Mouse (Mus musculus) left cerebral cortex, adult 2 months (tissue): ENCODE data around the gene Cdc25b. TPM values are rescaled to one million over a fixed set of nuclear protein-coding genes. Genes with fewer than 3 reads are reported as not detected.

Experiments used
- DNase-seq, 2 experiments: peaks; one replicate each; pipeline ENCODE4 v3.0.0; 2021 to 2022; ENCODE audit warnings: low spot score in 2 of 2, mixed read lengths in 1 of 2; ENCODE audit errors: extremely low spot score in 1 of 2
- H3K27ac ChIP-seq: fragments of 200-600 bp; 2 replicates; pipeline ENCODE4 v1.8.1; 2022
- H3K4me3 ChIP-seq: fragments of 200-600 bp; 2 replicates; pipeline ENCODE4 v1.8.1; 2022
- CTCF ChIP-seq: fragments of 200-600 bp; IDR thresholded peaks from 2 replicates; pipeline ENCODE4 v1.8.1; 2022; ENCODE audit warnings: antibody characterized with exemption, mild to moderate bottlenecking, moderate library complexity
- intact Hi-C: fragments of 180-260 bp; cut with DNase I; formaldehyde crosslinking; loops from one replicate; pipeline ENCODE4 v1.15.1; 2025
- total RNA-seq, 2 experiments: library from RNA; stranded (reverse); gene quantifications; 2 replicates each; pipeline ENCODE4 v1.2.3; 2021

Cdc25b gene
- total RNA-seq, 2 experiments from 2014 or later, result 19.8 to 22.2 TPM

DNA sequence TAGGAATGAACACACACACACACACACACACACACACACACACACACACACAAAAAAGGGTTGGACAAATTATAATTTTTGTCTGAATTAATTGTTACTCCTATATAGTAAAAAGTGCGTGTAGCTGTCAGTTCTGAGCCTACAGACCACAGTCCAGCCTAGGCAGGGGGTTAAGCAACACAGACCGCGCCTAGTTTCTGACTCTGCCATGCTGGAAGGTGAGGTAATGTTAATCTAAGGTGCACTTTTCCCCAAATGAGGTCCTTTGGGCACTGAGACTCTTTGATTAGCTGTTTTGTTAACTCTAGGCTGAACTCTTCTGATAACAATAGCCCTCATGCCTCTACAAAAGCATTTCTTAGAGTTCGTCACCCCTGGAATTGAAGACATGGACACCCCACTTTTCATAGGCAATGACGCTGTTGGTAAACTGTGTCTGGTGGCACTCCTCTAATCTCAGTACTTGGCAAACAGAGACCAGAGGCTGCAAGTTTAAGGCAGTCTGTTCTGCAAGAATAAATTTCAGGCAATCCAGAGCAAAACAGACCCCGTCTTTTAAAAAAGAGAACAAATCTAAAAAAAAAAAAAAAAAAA is 17.2 kb downstream of the Cdc25b start:
- no peak for TF ChIP-seq CTCF
- intact Hi-C loops, result no loop called here
- H3K27ac ChIP-seq, result peak overlapping the region; percentile 88
- no peak overlapping the region for H3K4me3 ChIP-seq
- no peak for DNase-seq

DNA sequence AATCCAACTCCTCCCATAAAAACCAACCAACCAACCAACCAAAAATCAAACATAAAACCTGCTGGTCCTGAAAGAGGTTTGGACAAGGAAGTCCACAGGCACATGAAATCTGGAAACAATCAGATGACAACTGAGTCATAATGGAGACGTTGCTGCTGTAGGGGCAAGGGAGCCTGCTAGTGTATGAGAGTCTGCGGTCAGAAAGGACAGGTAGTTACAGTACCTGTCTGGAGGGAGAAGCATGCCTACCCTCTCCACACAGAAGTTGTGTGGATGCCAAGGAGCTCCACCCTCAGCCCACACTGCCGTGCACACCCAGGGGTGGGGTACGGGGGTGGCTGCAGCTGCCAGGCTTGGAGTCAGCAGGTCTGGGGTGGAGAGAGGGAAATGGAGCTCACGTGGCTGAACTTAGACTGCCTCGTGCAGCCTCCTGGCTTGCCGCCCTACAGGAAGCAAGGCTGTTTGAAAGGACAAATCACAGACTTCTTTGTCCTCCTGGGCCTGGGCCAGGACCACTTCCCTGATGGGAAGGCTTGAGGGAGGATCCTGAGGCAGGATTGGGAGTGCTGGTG is 17.7 kb downstream of the Cdc25b start:
- Histone ChIP-seq H3K27ac (peak overlapping the region; percentile 88), H3K4me3 (no peak overlapping the region)
- TF ChIP-seq CTCF, result no peak
- DNase-seq, result peak; percentile 77 to 82
- intact Hi-C loops, result no loop called here

DNA sequence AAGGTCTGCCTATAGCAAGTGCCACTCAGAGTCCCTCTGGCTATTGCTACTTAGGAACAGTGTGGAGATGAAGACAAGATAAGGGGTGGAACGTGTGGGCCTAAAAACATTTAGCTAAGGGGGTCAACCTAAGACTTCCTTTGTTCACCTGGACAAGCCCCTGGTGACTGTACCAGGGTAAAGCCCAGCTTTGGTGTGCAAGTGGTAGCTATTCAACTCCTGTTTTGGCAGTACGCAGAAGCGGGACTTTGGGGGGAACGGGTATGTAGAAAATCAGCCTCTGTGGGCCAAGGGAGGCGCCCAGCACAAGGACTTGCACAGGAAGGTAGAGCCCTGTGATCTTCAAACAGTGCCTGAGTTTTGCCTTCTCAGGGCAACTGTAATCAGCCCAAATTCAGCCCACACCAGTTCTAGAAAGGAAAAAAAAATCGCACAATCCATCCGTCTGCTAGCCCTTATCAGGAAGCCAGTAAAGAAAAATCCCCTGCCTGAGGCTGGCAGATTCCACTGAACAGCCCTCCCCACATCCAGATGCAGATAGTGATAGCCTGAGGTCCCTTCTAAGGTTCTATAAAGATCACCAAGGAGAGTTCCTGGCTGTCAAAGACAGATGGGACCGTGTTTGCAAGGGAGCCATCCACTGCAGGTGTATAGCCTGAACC is 18.9 kb downstream of the Cdc25b start:
- intact Hi-C loops, result no loop called here
- no peak for TF ChIP-seq CTCF
- no peak for DNase-seq
- Histone ChIP-seq H3K4me3 (no peak overlapping the region), H3K27ac (peak overlapping the region; percentile 88; the same call in 1 of the 2 replicates)

DNA sequence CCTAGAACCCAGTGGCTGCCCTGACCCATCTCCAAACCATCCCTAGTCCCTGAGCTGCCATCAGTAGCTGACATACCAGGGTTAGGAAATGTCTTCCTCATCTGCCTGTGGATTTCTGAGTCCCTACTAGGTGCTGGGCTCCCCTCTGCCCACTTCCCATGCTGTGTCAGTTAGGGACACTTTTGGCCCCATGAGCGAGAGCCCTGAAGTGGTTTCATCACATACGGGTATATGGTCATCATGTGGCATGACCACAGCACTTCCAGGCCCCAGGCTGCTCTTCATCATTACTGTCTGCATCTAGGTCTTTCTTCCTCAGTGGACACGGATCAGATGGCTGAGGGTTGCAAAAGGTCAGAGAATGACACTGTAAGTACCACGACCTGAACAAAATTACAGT is 20.0 kb downstream of the Cdc25b start, which contains the start of gene Ap5s1:
Gene Ap5s1, plus strand, starts transcription at position 301 of the 400 bp plus-strand sequence.
- no peak for TF ChIP-seq CTCF
- Histone ChIP-seq H3K4me3 (no peak within 1 kb of the TSS), H3K27ac (no peak within 1 kb of the TSS)
- intact Hi-C loops, result no loop called here
- DNase-seq, result no peak

DNA sequence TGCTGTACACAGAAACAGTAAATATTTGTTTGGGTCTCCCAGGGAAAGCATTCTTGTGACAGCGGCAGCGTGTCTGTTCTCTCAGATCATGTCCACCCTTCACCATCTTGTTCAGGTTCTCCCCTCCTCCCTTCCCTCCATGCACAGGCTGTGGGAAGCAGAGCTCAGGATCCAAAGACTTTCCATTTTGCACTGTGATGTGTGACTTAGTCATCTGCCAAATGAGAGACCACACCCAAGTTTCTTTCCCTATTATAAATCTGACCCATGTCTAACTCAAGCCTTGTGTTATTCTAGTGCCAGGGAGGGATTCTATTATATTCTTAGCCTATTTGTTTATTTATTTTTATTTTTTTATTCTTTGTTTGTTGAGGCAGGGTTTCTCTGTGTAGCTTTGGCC is 21.6 kb downstream of the Cdc25b start:
- no peak for DNase-seq
- Histone ChIP-seq H3K4me3 (no peak overlapping the region), H3K27ac (no peak overlapping the region)
- no peak for TF ChIP-seq CTCF
- intact Hi-C loops, result no loop called here

DNA sequence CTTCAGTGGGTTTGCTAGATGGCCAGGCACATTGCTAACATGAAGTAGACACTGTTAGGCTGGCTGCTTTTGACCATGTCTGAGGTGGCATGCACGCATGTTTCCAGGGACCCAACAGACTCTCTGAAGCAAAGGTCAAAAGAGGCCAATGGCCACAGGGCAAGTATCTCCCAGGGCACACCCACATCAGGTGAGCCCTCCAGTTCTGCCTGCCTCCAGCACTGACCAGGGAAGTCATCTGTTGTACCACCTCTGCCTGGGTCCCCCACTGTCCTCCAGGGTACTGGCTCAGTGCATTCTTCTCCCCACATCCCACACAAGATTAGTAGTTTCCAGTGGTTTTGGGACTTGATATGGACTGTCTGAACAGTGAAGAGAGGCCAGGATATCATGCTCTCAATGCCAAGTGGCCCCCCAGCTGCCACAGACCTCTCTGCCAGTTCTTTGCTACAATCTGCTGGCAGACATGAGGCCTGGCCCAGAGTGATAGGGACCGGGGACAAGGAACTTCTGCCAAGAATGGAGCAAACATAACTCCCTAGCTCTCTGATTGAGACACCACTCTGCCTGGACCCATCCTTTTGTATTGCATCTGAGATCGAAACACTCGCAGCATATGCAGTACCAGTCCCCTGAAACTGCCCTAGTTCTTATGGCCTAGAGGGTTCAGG is 22.5 kb downstream of the Cdc25b start:
- Histone ChIP-seq H3K4me3 (peak overlapping the region; percentile 65), H3K27ac (peak overlapping the region; percentile 99)
- DNase-seq, result no peak
- no peak for TF ChIP-seq CTCF
- intact Hi-C loops, result no loop called here

DNA sequence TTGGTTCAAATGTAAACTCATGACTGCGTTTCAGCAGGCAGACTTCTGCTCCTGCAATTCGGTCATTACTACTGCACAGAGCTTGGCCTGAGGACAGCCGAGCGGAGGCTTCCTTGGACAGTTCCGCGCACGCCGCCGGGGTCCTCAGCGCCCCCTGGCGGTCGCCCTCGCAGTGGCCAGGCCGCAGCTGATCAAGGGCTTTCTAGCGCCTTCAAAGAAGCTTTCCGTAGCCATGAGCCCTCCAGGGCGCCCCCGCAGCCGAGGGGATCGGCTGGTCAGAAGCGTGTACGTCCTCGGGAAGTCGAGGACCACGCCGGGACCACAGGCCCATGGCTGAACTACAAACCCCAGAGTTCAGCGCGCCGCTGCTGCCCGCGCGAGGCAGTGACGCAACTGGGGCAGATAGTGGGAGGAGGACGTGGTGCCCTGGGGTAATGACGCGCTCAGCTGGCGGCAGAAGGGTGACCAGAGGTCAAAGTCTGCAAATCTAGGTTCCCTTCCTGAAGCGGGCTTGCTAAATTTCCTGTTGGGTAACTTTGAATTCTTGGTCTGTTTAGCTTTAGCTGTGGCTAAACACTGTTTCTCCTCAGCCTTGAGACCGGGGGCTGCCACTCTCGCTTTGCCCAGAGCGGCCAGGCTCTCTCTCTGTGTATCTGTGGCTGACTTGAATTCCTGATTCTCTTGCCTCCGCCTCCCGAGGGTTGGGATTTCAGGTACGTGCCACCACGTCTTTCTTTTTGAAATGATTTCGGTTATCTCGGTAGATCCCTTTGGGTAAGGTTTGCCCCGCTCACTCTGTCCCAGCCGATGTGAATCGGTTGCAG is 23.4 kb downstream of the Cdc25b start:
- DNase-seq, result peak; percentile 94 to 95
- intact Hi-C loops, result loop anchor here (1.0 to 5.0 kb wide), 4 partner anchors 23 to 52 kb away; partner anchors contain the start of genes Pank2 and Spef1
- H3K4me3 ChIP-seq, result peak overlapping the region; percentile 65
- peak overlapping the region; percentile 99 for H3K27ac ChIP-seq
- no peak; the same call in none of the 2 replicates for TF ChIP-seq CTCF

DNA sequence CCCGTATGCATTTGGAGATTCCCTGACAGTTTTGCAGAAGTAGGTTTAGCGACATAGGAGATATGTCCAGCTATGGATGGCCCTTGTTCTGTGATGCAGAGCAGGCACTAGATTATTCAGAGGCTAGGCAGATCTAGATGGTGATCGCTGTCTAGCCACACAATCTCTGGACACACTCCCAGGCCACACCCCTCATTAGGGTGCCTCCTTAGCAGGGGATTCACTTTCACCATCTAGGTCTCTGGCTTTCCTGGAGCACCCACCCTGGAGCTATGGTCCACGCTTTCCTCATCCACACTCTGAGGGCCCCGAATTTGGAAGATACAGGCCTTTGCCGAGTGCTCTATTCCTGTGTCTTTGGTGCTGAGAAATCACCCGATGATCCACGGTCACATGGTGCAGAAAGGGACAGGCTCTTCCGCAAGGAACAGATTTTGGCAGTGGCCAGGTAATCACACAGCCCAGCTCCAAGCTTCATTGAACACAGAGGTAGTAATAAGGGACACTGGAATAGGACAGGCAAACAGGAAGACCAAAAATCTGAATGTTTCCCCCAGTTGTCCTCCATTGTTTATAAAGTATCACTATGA is 24.4 kb downstream of the Cdc25b start:
- DNase-seq, result no peak
- TF ChIP-seq CTCF, result no peak
- peak overlapping the region; percentile 65 for H3K4me3 ChIP-seq
- intact Hi-C loops, result loop anchor here (5.0 kb wide), 1 partner anchor 34 kb away; no protein-coding TSS in a partner anchor
- H3K27ac ChIP-seq, result peak overlapping the region; percentile 99

DNA sequence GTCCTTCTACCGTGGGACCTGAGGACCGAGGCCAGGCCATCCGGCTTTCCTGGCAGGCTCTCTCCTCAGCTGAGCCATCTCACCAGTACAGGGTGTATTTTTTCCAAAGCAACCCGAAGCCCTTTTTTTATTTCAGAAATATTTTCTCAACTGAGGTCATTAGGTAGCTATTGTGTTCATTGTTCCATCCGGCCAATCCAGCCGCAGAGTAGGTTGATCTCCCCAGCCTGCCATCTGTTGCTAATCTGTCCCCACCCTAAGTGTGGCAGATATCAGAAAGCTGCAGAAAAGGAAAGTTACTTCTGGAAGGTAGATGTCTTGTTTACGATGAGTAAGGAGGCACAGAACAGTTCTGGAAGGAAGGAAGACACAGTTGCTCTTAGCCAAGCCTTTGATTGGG is 27.0 kb downstream of the Cdc25b start:
- DNase-seq, result no peak
- no peak for TF ChIP-seq CTCF
- H3K27ac ChIP-seq, result no peak overlapping the region
- intact Hi-C loops, result loop anchor here (5.0 kb wide), 1 partner anchor 36 kb away; no protein-coding TSS in a partner anchor
- H3K4me3 ChIP-seq, result no peak overlapping the region

DNA sequence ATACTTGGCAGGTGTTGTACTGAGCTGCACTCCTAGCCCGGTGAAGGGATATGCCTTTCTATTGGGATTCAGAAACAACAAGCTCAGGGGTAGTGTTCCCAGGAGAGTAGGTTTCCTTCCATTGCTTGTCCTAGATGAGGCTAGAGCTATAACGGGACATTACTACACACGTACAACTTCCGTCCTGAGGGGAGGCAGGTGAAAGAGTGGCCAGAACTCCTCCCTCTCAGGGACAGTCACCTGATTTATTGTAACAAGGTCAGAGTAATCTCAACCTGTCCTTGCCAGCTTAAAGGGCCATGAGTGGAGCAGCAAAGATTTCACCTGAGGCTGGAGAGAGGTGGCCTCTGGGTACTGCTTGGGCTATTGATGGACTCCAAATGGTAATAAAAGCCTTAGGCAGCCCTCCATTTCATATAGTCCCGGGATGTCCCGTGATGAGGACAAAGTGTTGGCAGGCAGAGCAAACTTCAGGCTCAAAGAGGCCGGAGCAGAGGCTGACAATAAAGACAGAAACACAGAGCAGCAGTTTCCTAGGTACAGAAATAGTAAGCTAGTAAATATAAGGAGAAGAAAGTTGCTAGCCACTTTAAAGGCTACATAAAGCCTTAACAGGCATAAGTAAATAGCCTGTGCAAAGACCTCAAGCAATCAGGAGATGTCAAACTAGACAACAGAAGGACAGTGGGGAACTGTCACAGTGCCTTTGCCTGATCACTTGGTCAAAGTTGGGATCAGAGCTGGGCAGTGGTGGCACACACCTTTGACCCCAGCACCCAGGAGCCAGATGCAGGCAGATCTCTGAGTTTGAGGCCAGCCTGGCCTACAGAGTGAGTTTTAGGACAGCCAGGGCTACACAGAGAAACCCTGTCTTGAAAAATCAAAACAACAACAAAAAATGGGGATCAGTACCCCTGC is 29.5 kb downstream of the Cdc25b start:
- TF ChIP-seq CTCF, result no peak
- Histone ChIP-seq H3K27ac (no peak overlapping the region), H3K4me3 (no peak overlapping the region)
- intact Hi-C loops, result loop anchor here (5.0 kb wide), 1 partner anchor 36 kb away; no protein-coding TSS in a partner anchor
- DNase-seq, result no peak
